Mouse (Mus musculus): Measurements from ENCODE around the gene Nat8f5. TPM values are rescaled to one million over a fixed set of nuclear protein-coding genes. Genes with fewer than 3 reads are reported as not detected.
"Not testable (repeated sequence)": the region's sequence is repeated elsewhere in the genome, so short reads cannot be mapped to it uniquely, and the experiment has no call there.

Nat8f5 gene
- total RNA-seq (2022): 10 to 100 TPM; 12.6 to 50.0 (median 21.5) TPM

GRCm38 (mm10) chr6:85820837-85821236 lies at the start of gene Nat8f5, which contains the start of gene Nat8f6:
TSS of gene Nat8f5 (minus strand) at chr6:85820972.
TSS of gene Nat8f6 (minus strand) at chr6:85820954.
- DNase-seq: no peak

- not testable (repeated sequence) for DNase-seq
These were observed 48.2 kb upstream of the Nat8f5 start, which contains the start of gene Nat8f2 for GRCm38 (mm10) chr6:85869006-85869405. TSS of gene Nat8f2 (minus strand) at chr6:85869158.

- DNase-seq: peak; percentile 34
These were observed 47.2 kb upstream of the Nat8f5 start for GRCm38 (mm10) chr6:85867726-85868690.

GRCm38 (mm10) chr6:85866995-85867394 lies 46.2 kb upstream of the Nat8f5 start:
- not testable (repeated sequence) for DNase-seq

- not testable (repeated sequence) for DNase-seq
These were observed 45.4 kb upstream of the Nat8f5 start for GRCm38 (mm10) chr6:85866166-85866565.

GRCm38 (mm10) chr6:85864900-85865639 lies 44.3 kb upstream of the Nat8f5 start:
- not testable (repeated sequence) for DNase-seq

GRCm38 (mm10) chr6:85863840-85864239 lies 43.1 kb upstream of the Nat8f5 start:
- DNase-seq: no peak

- DNase-seq: no peak
These were observed 42.4 kb upstream of the Nat8f5 start for GRCm38 (mm10) chr6:85863136-85863535.

GRCm38 (mm10) chr6:85862565-85862964 lies 41.8 kb upstream of the Nat8f5 start:
- peak; percentile 84 for DNase-seq

GRCm38 (mm10) chr6:85861247-85861646 lies 40.5 kb upstream of the Nat8f5 start:
- no peak for DNase-seq

GRCm38 (mm10) chr6:85856194-85856678 lies 35.5 kb upstream of the Nat8f5 start:
- DNase-seq: peak; percentile 97

- DNase-seq: no peak
These were observed 32.7 kb upstream of the Nat8f5 start for GRCm38 (mm10) chr6:85853481-85853880.

GRCm38 (mm10) chr6:85851062-85851773 lies 30.4 kb upstream of the Nat8f5 start:
- no peak for DNase-seq

GRCm38 (mm10) chr6:85849240-85849639 lies 28.5 kb upstream of the Nat8f5 start:
- peak; percentile 50 for DNase-seq

GRCm38 (mm10) chr6:85848140-85848539 lies 27.4 kb upstream of the Nat8f5 start:
- no peak for DNase-seq

GRCm38 (mm10) chr6:85846921-85847320 lies 26.1 kb upstream of the Nat8f5 start:
- no peak for DNase-seq

GRCm38 (mm10) chr6:85843677-85844458 lies 23.1 kb upstream of the Nat8f5 start:
- DNase-seq: not testable (repeated sequence)

- DNase-seq: no peak
These were observed 19.2 kb upstream of the Nat8f5 start for GRCm38 (mm10) chr6:85839982-85840381.

GRCm38 (mm10) chr6:85838674-85839073 lies 17.9 kb upstream of the Nat8f5 start:
- no peak for DNase-seq

GRCm38 (mm10) chr6:85837307-85837706 lies 16.5 kb upstream of the Nat8f5 start:
- DNase-seq: peak; percentile 82

- peak; percentile 74 for DNase-seq
These were observed 16.1 kb upstream of the Nat8f5 start for GRCm38 (mm10) chr6:85836827-85837226.

Measured in adrenal gland, adult 8-10 months (tissue).